Mouse (Mus musculus) heart, postnatal 0 days (tissue): Measurements from ENCODE around the gene Maml3. TPM values are rescaled to one million over a fixed set of nuclear protein-coding genes. Genes with fewer than 3 reads are reported as not detected.

Source experiments
- ATAC-seq: fragments of 200-750 bp; cut with Nextera tagmentation; 2 replicates; pipeline ENCODE4 v1.8.0; 2017; ENCODE audit warnings: low read depth, moderate number of reproducible peaks, moderate library complexity; ENCODE audit not compliant: insufficient read depth
- DNase-seq: peaks from one replicate; pipeline ENCODE4 v3.0.0-alpha.2; 2016; ENCODE audit warnings: low spot score
- H3K27ac ChIP-seq: fragments of 300-500 bp; sonication (generic); 2 replicates; pipeline ENCODE4 v1.5.1; 2014; ENCODE audit warnings: low read depth, mild to moderate bottlenecking
- H3K27me3 ChIP-seq: fragments of 300-500 bp; sonication (generic); 2 replicates; pipeline ENCODE4 v1.6.1; 2014; ENCODE audit warnings: low read length, mixed read lengths; ENCODE audit not compliant: control insufficient read depth, insufficient read depth
- H3K36me3 ChIP-seq: fragments of 300-500 bp; sonication (generic); replicated peaks from 2 replicates; pipeline ENCODE4 v1.6.1; 2014; ENCODE audit warnings: low read length, mixed read lengths; ENCODE audit not compliant: control insufficient read depth, insufficient read depth
- H3K4me1 ChIP-seq: fragments of 300-500 bp; sonication (generic); 2 replicates; pipeline ENCODE4 v1.6.1; 2014; ENCODE audit warnings: antibody characterized with exemption; ENCODE audit not compliant: control insufficient read depth, insufficient read depth
- H3K4me2 ChIP-seq: fragments of 300-500 bp; sonication (generic); 2 replicates; pipeline ENCODE4 v1.6.1; 2014; ENCODE audit warnings: low read depth, mild to moderate bottlenecking, low read length, moderate library complexity
- H3K4me3 ChIP-seq: fragments of 300-500 bp; sonication (generic); 2 replicates; pipeline ENCODE4 v1.5.1; 2014; ENCODE audit warnings: low read depth, low read length
- H3K9ac ChIP-seq: fragments of 300-500 bp; sonication (generic); replicated peaks from 2 replicates; pipeline ENCODE4 v1.6.1; 2014; ENCODE audit warnings: low read depth, low read length, mixed read lengths
- H3K9me3 ChIP-seq: fragments of 300-500 bp; sonication (generic); replicated peaks from 2 replicates; pipeline ENCODE4 v1.6.1; 2016; ENCODE audit warnings: low read length; ENCODE audit not compliant: control insufficient read depth
- CTCF ChIP-seq: IDR thresholded peaks from 2 replicates; pipeline ENCODE4 v1.5.1; 2016; ENCODE audit warnings: antibody characterized with exemption, control low read depth, low read depth
- EP300 ChIP-seq: IDR thresholded peaks from 2 replicates; pipeline ENCODE4 v1.6.1; 2016; ENCODE audit warnings: antibody characterized with exemption, low read depth
- WGBS: fragments of 180-500 bp; shearing (Covaris S2); extraction: QIAGEN DNeasy Blood & Tissue Kit; methylation state at CpG from one replicate; pipeline ENCODE4 v1.1.7; 2014; 5-methylcytosine and 5-hydroxymethylcytosine counted together
- polyA plus RNA-seq: library from polyadenylated mRNA; unstranded; fragments of >200 nt; fragmentation: Nextera tagmentation; extraction: Ambion mirVana; gene quantifications from 2 replicates; pipeline ENCODE4 v1.2.1, GENCODE M21; 2015
- total RNA-seq: library from RNA; depleted of rRNA; stranded (reverse); fragments of >200 nt; gene quantifications from 2 replicates; pipeline ENCODE4 v1.2.3, GENCODE M21; 2014; ENCODE audit warnings: low replicate concordance

The Maml3 gene
- total and polyA plus RNA-seq, 2 experiments from 2014 or later = 1.6 to 6.2 TPM

DNA sequence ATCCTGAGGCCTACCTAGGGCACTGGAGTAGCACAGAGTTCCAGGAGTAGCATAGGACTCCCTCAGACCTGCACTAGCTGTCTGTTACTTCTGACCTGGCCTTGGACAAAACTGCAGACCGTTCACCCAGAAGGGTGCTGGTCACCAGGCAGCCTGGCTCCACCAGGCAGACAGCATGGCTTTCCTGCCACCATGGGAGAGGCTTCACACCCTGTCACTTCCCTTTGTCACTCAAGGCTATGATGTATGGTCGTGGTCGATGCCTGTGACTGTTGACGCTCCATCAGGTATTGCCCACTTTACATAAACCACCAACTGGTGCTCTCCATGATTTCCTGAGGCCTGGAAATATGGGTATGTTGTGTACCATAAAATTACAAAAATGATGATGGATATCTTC is 214.7 kb downstream of the Maml3 start:
- no peak for DNase-seq
- Histone ChIP-seq H3K27ac (no peak overlapping the region), H3K27me3 (no peaks in the 10 kb centered on the region), H3K4me3 (no peak overlapping the region), H3K9me3 (0 out of 2 replicates have a peak, but pooled peaks cover under 1% of the 10 kb centered on the region), H3K9ac (no peak overlapping the region), H3K4me1 (peaks cover 21% of the 10 kb centered on the region), H3K36me3 (no peaks in the 10 kb centered on the region), H3K4me2 (no peak overlapping the region)
- 60% methylated on average over 4 of the region's 4 CpGs for WGBS
- ATAC-seq = no peak
- no peak for TF ChIP-seq CTCF

DNA sequence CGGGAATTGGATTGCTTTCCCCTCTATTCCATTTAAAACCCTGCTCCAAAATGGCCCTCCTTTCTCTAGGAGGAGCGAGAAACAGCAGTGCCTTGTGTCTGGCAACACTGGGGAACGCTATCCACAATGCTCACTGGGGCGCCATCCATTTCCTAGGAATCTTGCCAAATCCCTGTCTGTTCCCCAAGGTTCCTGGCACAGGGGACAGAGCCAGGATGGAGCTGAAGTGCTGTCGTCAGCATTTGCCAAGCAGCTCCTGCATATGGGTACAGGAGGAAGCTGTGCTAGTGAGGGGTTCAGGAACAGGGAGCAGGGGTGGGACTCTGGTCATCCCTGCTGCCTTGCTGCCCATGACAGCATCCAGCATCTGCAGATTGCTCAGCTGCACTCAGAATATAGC is 215.1 kb downstream of the Maml3 start:
- no peak for DNase-seq
- Histone ChIP-seq H3K36me3 (no peaks in the 10 kb centered on the region), H3K9ac (no peak overlapping the region), H3K4me1 (peaks cover 21% of the 10 kb centered on the region), H3K27me3 (no peaks in the 10 kb centered on the region), H3K27ac (peak overlapping the region; percentile 9; the same call in 1 of the 2 replicates), H3K4me3 (no peak overlapping the region), H3K4me2 (no peak overlapping the region), H3K9me3 (no peaks in the 10 kb centered on the region)
- no peak for TF ChIP-seq EP300
- no peak for TF ChIP-seq CTCF
- ATAC-seq = no peak
- WGBS = 38% methylated on average over 5 of the region's 5 CpGs

DNA sequence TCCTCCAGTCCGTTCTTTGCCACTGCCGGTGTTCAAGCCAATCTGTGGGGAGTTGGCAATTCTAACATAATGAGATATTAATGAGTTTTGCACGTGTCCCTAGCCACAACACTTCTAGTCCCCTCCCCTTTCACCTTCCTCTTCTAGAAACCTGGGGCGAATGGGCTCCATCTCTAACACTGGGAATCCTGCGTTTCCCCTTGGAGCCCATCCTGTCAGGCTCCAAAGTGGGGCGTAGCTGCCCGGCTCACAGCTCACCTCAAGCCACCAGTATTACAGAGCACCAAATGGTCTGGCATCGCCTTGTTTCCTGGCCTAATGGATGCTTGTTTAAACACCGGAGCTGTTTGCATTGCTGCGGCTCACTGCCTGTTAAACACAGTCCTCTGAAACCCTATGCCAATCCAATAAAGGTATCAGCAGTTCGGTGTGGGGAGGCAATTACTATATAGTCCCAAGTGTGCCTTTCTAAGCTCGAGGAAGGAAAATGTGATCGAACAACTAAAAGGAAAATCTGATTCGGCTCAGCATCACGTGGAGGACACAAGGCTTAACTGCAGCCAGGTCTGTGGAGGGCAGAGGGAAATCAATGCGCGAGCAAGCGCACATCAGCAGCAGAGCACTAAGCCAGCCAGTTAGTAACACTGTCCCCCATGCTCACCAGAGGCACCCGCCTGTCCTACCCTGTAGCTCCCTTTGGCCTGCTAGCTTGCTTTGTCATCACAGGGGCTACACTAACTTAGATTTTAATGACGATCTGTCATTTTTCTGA is 216.0 kb downstream of the Maml3 start:
- no peaks in the 10 kb centered on the region for H3K36me3 ChIP-seq
- 31% methylated on average over 20 of the region's 20 CpGs for WGBS
- TF ChIP-seq CTCF = no peak
- TF ChIP-seq EP300 = no peak
- no peak for DNase-seq
- no peak for ATAC-seq
- H3K4me3 ChIP-seq = no peak overlapping the region
- H3K9me3 ChIP-seq = no peaks in the 10 kb centered on the region
- no peaks in the 10 kb centered on the region for H3K27me3 ChIP-seq
- peak overlapping the region; percentile 43 for H3K4me2 ChIP-seq
- H3K9ac ChIP-seq = no peak overlapping the region
- H3K27ac ChIP-seq = no peak overlapping the region
- H3K4me1 ChIP-seq = peaks cover 21% of the 10 kb centered on the region

DNA sequence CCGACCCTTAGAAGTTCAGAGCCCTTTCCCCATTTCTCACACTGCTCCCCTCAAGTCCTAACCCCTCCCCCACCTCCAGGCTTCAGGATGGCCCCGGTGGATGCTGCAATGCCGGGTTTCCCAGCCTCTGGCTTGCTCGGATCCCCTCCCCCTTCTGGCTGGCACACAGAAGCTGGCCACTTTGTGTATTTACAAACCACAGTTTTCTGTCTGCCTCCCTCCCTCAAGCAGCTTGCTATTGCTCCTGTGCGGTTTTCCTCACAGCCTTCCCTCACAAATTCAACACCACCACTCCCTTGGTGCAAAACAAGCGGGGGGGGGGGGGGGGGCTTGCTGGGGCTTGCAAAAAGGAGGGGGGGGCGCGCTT is 216.6 kb downstream of the Maml3 start:
- Histone ChIP-seq H3K4me2 (peak overlapping the region; percentile 43), H3K27me3 (no peaks in the 10 kb centered on the region), H3K9me3 (no peaks in the 10 kb centered on the region), H3K4me3 (no peak overlapping the region), H3K4me1 (peaks cover 21% of the 10 kb centered on the region), H3K36me3 (no peaks in the 10 kb centered on the region), H3K9ac (0 out of 2 replicates have a peak overlapping the region, but pooled peaks have one; percentile 5), H3K27ac (no peak overlapping the region)
- WGBS = 17% methylated on average over 8 of the region's 8 CpGs
- DNase-seq (no peak), ATAC-seq (no peak)
- TF ChIP-seq EP300 (no peak), CTCF (no peak)

DNA sequence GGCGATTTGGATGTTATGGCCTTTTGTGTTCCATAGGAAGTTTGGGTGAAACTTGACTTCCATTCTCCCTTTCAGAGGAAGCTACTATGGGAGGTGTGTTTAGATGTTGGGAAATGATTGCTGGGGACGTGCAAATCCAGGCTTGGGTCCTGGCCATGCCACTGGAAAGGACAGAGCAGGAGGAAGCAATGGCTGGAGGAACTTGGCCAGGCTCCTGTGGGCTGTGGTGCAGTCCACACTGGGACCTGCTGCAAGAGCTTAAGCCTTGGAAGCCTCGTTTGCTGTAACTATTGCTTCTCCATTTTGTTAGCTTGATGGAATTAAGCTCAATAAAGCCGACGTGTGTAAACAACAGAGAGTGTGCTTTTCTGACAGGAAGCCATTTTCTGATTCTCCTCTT is 219.0 kb downstream of the Maml3 start:
- Histone ChIP-seq H3K27me3 (no peaks in the 10 kb centered on the region), H3K4me3 (no peak overlapping the region), H3K4me1 (peaks cover 36% of the 10 kb centered on the region), H3K9me3 (no peaks in the 10 kb centered on the region), H3K4me2 (no peak overlapping the region), H3K27ac (no peak overlapping the region), H3K36me3 (no peaks in the 10 kb centered on the region), H3K9ac (no peak overlapping the region)
- ATAC-seq = no peak
- no peak for DNase-seq
- TF ChIP-seq CTCF = no peak
- no peak for TF ChIP-seq EP300
- WGBS = 63% methylated on average over 5 of the region's 5 CpGs

DNA sequence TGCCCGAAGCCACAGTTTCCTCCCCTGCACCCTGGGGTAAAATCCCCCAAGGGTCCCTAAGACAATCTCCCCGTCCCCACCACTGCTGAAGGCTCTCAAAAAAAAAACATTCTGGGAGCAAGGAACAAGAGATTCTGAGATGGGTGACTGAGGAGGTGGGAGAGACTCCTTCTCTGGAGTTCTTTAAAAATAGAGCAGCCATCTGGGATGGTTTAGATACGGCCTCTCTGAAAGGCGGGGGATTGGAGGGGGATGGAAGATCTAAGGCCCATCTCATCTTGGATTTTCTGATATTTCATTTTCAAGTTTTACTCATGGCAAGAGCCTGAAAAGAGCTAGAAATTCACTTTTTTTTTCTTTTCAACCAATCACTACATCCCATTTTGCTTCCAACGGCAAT is 219.4 kb downstream of the Maml3 start:
- Histone ChIP-seq H3K27ac (no peak overlapping the region), H3K4me2 (no peak overlapping the region), H3K9ac (no peak overlapping the region), H3K36me3 (no peaks in the 10 kb centered on the region), H3K4me3 (no peak overlapping the region), H3K27me3 (no peaks in the 10 kb centered on the region), H3K9me3 (no peaks in the 10 kb centered on the region), H3K4me1 (peaks cover 40% of the 10 kb centered on the region)
- WGBS = 83% methylated on average over 5 of the region's 5 CpGs
- TF ChIP-seq CTCF = no peak
- TF ChIP-seq EP300 = no peak
- ATAC-seq (no peak), DNase-seq (no peak)
